Mouse (Mus musculus): Measurements from ENCODE around the gene Olfr600.
"Not testable (repeated sequence)": the region's sequence is repeated elsewhere in the genome, so short reads cannot be mapped to it uniquely, and the experiment has no call there.

The Olfr600 gene

GRCm38 (mm10) chr7:103349569-103349968 is at the start of gene Olfr600:
Gene Olfr600 (minus strand): TSS chr7:103349669.
- in situ Hi-C loops (cut with MboI, MseI) = no loop called here

- in situ Hi-C loops (cut with MboI, MseI) = no loop called here
These were observed 49.5 kb upstream of the Olfr600 start for GRCm38 (mm10) chr7:103398981-103399380.

GRCm38 (mm10) chr7:103397758-103398157 is 48.3 kb upstream of the Olfr600 start:
- in situ Hi-C loops (cut with MboI, MseI) = no loop called here

- in situ Hi-C loops (cut with MboI, MseI) = no loop called here
These were observed 36.6 kb upstream of the Olfr600 start, which contains the start of gene Olfr603 for GRCm38 (mm10) chr7:103386077-103386476. Gene Olfr603 (minus strand): TSS chr7:103386177.

GRCm38 (mm10) chr7:103362555-103362954 is 13.1 kb upstream of the Olfr600 start, which contains the start of gene Olfr601:
Gene Olfr601 (minus strand): TSS chr7:103362655.
- in situ Hi-C loops (cut with MboI, MseI) = loop anchor here (10.0 kb wide), 1 partner anchor 112 kb away; no protein-coding TSS in a partner anchor

- in situ Hi-C loops (cut with MboI, MseI) = no loop called here
These were observed 13.9 kb downstream of the Olfr600 start, which contains the start of gene Olfr599 for GRCm38 (mm10) chr7:103335617-103336016. Gene Olfr599 (plus strand): TSS chr7:103335917.

- in situ Hi-C loops (cut with MboI, MseI) = no loop called here
These were observed 26.2 kb downstream of the Olfr600 start, which contains the start of gene Olfr598 for GRCm38 (mm10) chr7:103323268-103323667. Gene Olfr598 (plus strand): TSS chr7:103323568.

- in situ Hi-C loops (cut with MboI, MseI) = not testable (repeated sequence)
These were observed 33.5 kb downstream of the Olfr600 start, which contains the start of gene Olfr597 for GRCm38 (mm10) chr7:103316015-103316414. Gene Olfr597 (plus strand): TSS chr7:103316315.

GRCm38 (mm10) chr7:103305348-103305747 is 44.1 kb downstream of the Olfr600 start, which contains the start of gene Olfr596:
Gene Olfr596 (plus strand): TSS chr7:103305648.
- in situ Hi-C loops (cut with MboI, MseI) = not testable (repeated sequence)
